Mouse (Mus musculus) stomach, postnatal 0 days (tissue): ENCODE results near the gene Efcab6.

Source experiments
- CTCF ChIP-seq: IDR thresholded peaks from 2 replicates; pipeline ENCODE4 v1.5.1; 2016; ENCODE audit warnings: antibody characterized with exemption, low read depth, mild to moderate bottlenecking, moderate library complexity
- EP300 ChIP-seq: optimal IDR thresholded peaks from 2 replicates; pipeline ENCODE3; 2016; ENCODE audit warnings: antibody characterized with exemption

DNA sequence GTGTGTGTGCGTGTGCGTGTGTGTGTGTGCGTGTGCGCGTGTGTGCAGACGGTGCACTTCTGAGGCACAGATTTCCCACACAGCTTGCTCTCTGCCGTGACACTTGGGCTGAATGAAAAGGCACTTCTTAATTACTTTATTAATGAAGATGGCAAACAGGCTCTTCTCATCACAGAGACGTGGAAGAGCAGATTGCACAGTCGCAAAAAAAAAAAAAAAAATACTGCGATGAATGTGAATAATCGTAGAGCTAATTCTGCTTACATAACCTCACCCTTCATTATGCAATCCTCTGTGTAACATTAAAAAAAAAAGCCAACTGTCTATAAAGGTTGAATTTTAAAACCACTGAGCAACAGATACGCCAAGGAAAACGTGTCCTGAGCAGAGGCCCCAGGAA is 158.7 kb downstream of the Efcab6 start:
- TF ChIP-seq CTCF (no peak), EP300 (no peak)
